ENCODE assay signal across 8 mouse cellular contexts in genomic region chr5:115163563-115163962, GRCm38 (mm10). TPM values are rescaled to one million over a fixed set of nuclear protein-coding genes. Genes with fewer than 3 reads are reported as not detected.
DNase-seq lines count a peak whose midpoint lies in the region; ATAC-seq and TF ChIP-seq lines count a peak whose summit lies in the region.

No protein-coding gene starts in this region.

- H3K36me3 ChIP-seq in ES-E14 (ENCODE audit: control insufficient read depth, insufficient read depth, low read length, poor library complexity, severe bottlenecking) = no peaks in the 10 kb centered on the region
- no peaks in the 10 kb centered on the region for H3K36me3 ChIP-seq in limb, embryonic 10.5 days
- no peaks in the 10 kb centered on the region for H3K36me3 ChIP-seq in neural tube, embryonic 15.5 days

- H3K4me1 ChIP-seq in ES-E14 (ENCODE audit: control insufficient read depth in 2 of 2, insufficient read depth in 2 of 2, low read length in 2 of 2, poor library complexity in 1 of 2) = peaks cover 4 to 10% of the 10 kb centered on the region in 2 experiments; a peak in 3 of 4 replicates
- H3K4me1 ChIP-seq in limb, embryonic 10.5 days = peaks cover 64% of the 10 kb centered on the region
- H3K4me1 ChIP-seq in neural tube, embryonic 15.5 days = peaks cover 17% of the 10 kb centered on the region

- peak; percentile 53 to 72 for DNase-seq in heart, adult 18-20 months
- no peak for DNase-seq in heart, postnatal 25 days (ENCODE audit: low spot score)
- no peak for DNase-seq in ES-E14 (ENCODE audit: low read depth, low spot score)
- peak; percentile 60 for DNase-seq in embryo, embryonic 11 days
- DNase-seq in heart, postnatal 4 days = peak; percentile 74
- peak; percentile 57 for DNase-seq in limb, embryonic 10.5 days (ENCODE audit: low spot score)
- peak; percentile 80 for DNase-seq in thymus, postnatal 14 days

- no peak overlapping the region; the same call in 1 of the 2 replicates for H3K9ac ChIP-seq in ES-E14 (ENCODE audit: insufficient read depth, low read depth, low read length, poor library complexity, severe bottlenecking)
- H3K9ac ChIP-seq in neural tube, embryonic 15.5 days (replicated peaks) = no peak overlapping the region

- in situ Hi-C loops in ES-E14 (cut with MboI; ENCODE audit: low sequenced_read_pairs in 2 of 2, unreplicated experiment in 2 of 2) = no loop called here

- WGBS in limb, embryonic 10.5 days = 41% methylated on average over 8 of the region's 8 CpGs
- WGBS in neural tube, embryonic 15.5 days = 40% methylated on average over 8 of the region's 8 CpGs

- H3K27ac ChIP-seq in ES-E14 (ENCODE audit: insufficient read depth, low read depth, low read length, poor library complexity, severe bottlenecking) = no peak overlapping the region
- peak overlapping the region; percentile 50; the same call in 1 of the 2 replicates for H3K27ac ChIP-seq in limb, embryonic 10.5 days
- no peak overlapping the region for H3K27ac ChIP-seq in neural tube, embryonic 15.5 days (replicated peaks)

- no peaks in the 10 kb centered on the region for H3K9me3 ChIP-seq in ES-E14 (ENCODE audit: control insufficient read depth, insufficient read depth, low read depth, low read length)
- H3K9me3 ChIP-seq in limb, embryonic 10.5 days (replicated peaks) = no peaks in the 10 kb centered on the region
- H3K9me3 ChIP-seq in neural tube, embryonic 15.5 days (replicated peaks) = no peaks in the 10 kb centered on the region

- no peak for ATAC-seq in neural tube, embryonic 15.5 days (ENCODE audit: low FRiP score)

- H3K4me3 ChIP-seq in ES-E14 (ENCODE audit: insufficient read depth in 1 of 2, low read depth in 1 of 2, low read length in 2 of 2, poor library complexity in 1 of 2, severe bottlenecking in 1 of 2) = peak overlapping the region; percentile 14 to 64; a peak in 3 of 4 replicates
- peak overlapping the region; percentile 2; the same call in 1 of the 2 replicates for H3K4me3 ChIP-seq in limb, embryonic 10.5 days
- H3K4me3 ChIP-seq in neural tube, embryonic 15.5 days (replicated peaks) = no peak overlapping the region

- intact Hi-C loops in heart, postnatal 25 days (cut with DNase I) = loop anchor here (2.0 kb wide), 1 partner anchor 39 kb away; no protein-coding TSS in a partner anchor

- 0 out of 2 replicates have a peak overlapping the region, but pooled peaks have one; percentile 7 for H3K4me2 ChIP-seq in neural tube, embryonic 15.5 days

- no peaks in the 10 kb centered on the region for H3K27me3 ChIP-seq in limb, embryonic 10.5 days (ENCODE audit: low read depth, poor library complexity, severe bottlenecking)
- no peaks in the 10 kb centered on the region for H3K27me3 ChIP-seq in neural tube, embryonic 15.5 days (replicated peaks)

TF ChIP-seq in ES-E14, 5 proteins besides CTCF, POLR2A, EP300 and RAD21:
- TF ChIP-seq CHD2 (IDR thresholded peaks at IDR 0.05; ENCODE audit: low read depth, low read length) = no peak
- TF ChIP-seq HCFC1 (IDR thresholded peaks at IDR 0.05; ENCODE audit: borderline replicate concordance, insufficient read depth, low read length) = peak; percentile 10; the same call in 1 of the 2 replicates

RNA-seq across cellular contexts. Expression of gene Mlec, which starts 5.6 kb away (rescaled TPM):
- total RNA-seq in heart, adult 18-20 months (2021) = 10 to 100 TPM; 81.5 to 82.4 TPM
- total RNA-seq in heart, postnatal 25 days (2021) = 10 to 100 TPM; 74.6 to 75.8 TPM
- total RNA-seq in ES-E14 (2012; rRNA removed) = 191 and 272 TPM in 2 replicates
- 100 to 1,000 TPM; 104 to 111 TPM for total RNA-seq in heart, postnatal 4 days (2021)
- polyA plus RNA-seq in limb, embryonic 10.5 days (2016; fragmentation: Nextera tagmentation; extraction: Ambion mirVana) = 92.0 and 94.3 TPM in 2 replicates
- 34.3 and 40.4 TPM in 2 replicates for polyA plus RNA-seq in neural tube, embryonic 15.5 days (2015; fragmentation: Nextera tagmentation; extraction: Ambion mirVana)

RNA-seq across cellular contexts. Expression of gene Unc119b, which starts 28.8 kb away (rescaled TPM):
- 10 to 100 TPM; 19.3 to 20.2 TPM for total RNA-seq in heart, adult 18-20 months (2021)
- 10 to 100 TPM; 18.9 to 21.9 TPM for total RNA-seq in heart, postnatal 25 days (2021)
- 27.1 and 27.5 TPM in 2 replicates for total RNA-seq in ES-E14 (2012; rRNA removed)
- 10 to 100 TPM; 21.7 to 25.9 TPM for total RNA-seq in heart, postnatal 4 days (2021)
- polyA plus RNA-seq in limb, embryonic 10.5 days (2016; fragmentation: Nextera tagmentation; extraction: Ambion mirVana) = 77.0 and 78.3 TPM in 2 replicates
- polyA plus RNA-seq in neural tube, embryonic 15.5 days (2015; fragmentation: Nextera tagmentation; extraction: Ambion mirVana) = 31.1 and 31.8 TPM in 2 replicates

RNA-seq across cellular contexts. Expression of gene Cabp1, which starts 30.6 kb away (rescaled TPM):
- total RNA-seq in heart, adult 18-20 months (2021) = 1 to 10 TPM; 1.8 to 2.0 TPM
- 1 to 10 TPM; 2.7 to 3.0 TPM for total RNA-seq in heart, postnatal 25 days (2021)
- 14.9 and 25.2 TPM in 2 replicates for total RNA-seq in ES-E14 (2012; rRNA removed)
- 1 to 10 TPM; 5.5 to 6.6 TPM for total RNA-seq in heart, postnatal 4 days (2021)
- 1.9 and 2.6 TPM in 2 replicates for polyA plus RNA-seq in limb, embryonic 10.5 days (2016; fragmentation: Nextera tagmentation; extraction: Ambion mirVana)
- polyA plus RNA-seq in neural tube, embryonic 15.5 days (2015; fragmentation: Nextera tagmentation; extraction: Ambion mirVana) = 17.4 and 23.1 TPM in 2 replicates

RNA-seq across cellular contexts. Expression of gene Acads, which starts 44.4 kb away (rescaled TPM):
- total RNA-seq in heart, adult 18-20 months (2021) = 100 to 1,000 TPM; 230 to 252 TPM
- total RNA-seq in heart, postnatal 25 days (2021) = 100 to 1,000 TPM; 189 to 199 TPM
- 41.1 and 43.6 TPM in 2 replicates for total RNA-seq in ES-E14 (2012; rRNA removed)
- 100 to 1,000 TPM; 153 to 165 TPM for total RNA-seq in heart, postnatal 4 days (2021)
- 91.6 and 91.9 TPM in 2 replicates for polyA plus RNA-seq in limb, embryonic 10.5 days (2016; fragmentation: Nextera tagmentation; extraction: Ambion mirVana)
- polyA plus RNA-seq in neural tube, embryonic 15.5 days (2015; fragmentation: Nextera tagmentation; extraction: Ambion mirVana) = 22.2 and 35.9 TPM in 2 replicates

Comparison
In these comparisons a context has a peak if more than half of its experiments do, and no peak if none do; other contexts are left out.
1. DNase-seq: peak in heart, adult 18-20 months (2 of 2), embryo, embryonic 11 days (single experiment), heart, postnatal 4 days (single experiment), limb, embryonic 10.5 days (single experiment) and thymus, postnatal 14 days (single experiment); none in heart, postnatal 25 days (single experiment) and ES-E14 (single experiment).